Mouse (Mus musculus) liver, embryonic 14.5 days (tissue): ENCODE results near the gene Tlnrd1. TPM values are rescaled to one million over a fixed set of nuclear protein-coding genes. Genes with fewer than 3 reads are reported as not detected.

Source experiments
- ATAC-seq: fragments of 200-750 bp; cut with Nextera tagmentation; 2 replicates; pipeline ENCODE4 v1.8.0; 2017; ENCODE audit warnings: moderate number of reproducible peaks, mild to moderate bottlenecking, moderate library complexity; ENCODE audit not compliant: insufficient read depth
- DNase-seq, 3 experiments: peaks; one replicate each; pipeline ENCODE4 v3.0.0-alpha.2; 2012 to 2013; ENCODE audit warnings: low read depth in 3 of 3, low spot score in 3 of 3
- H3K27ac ChIP-seq: fragments of 300-500 bp; sonication (generic); 2 replicates; pipeline ENCODE4 v1.5.1; 2014; ENCODE audit warnings: moderate library complexity, mild to moderate bottlenecking, control low read depth, inconsistent platforms
- H3K27me3 ChIP-seq: fragments of 300-500 bp; sonication (generic); 2 replicates; pipeline ENCODE4 v1.6.1; 2014; ENCODE audit warnings: mild to moderate bottlenecking, low read length, moderate library complexity; ENCODE audit not compliant: control insufficient read depth, insufficient read depth
- H3K36me3 ChIP-seq: fragments of 300-500 bp; sonication (generic); replicated peaks from 2 replicates; pipeline ENCODE4 v1.6.1; 2014; ENCODE audit warnings: low read depth; ENCODE audit not compliant: control insufficient read depth, insufficient read depth
- H3K4me1 ChIP-seq, 2 experiments: fragments of 200-500 bp in 1 of 2; fragments of 300-500 bp in 1 of 2; sonication (generic) in 1 of 2; replicated peaks; 2 replicates each; pipeline ENCODE4 v1.6.1; 2012 to 2014; ENCODE audit warnings: antibody characterized with exemption in 1 of 2, inconsistent platforms in 1 of 2, low read length in 1 of 2; ENCODE audit not compliant: control insufficient read depth in 2 of 2, insufficient read depth in 2 of 2
- H3K4me2 ChIP-seq: fragments of 300-500 bp; sonication (generic); 2 replicates; pipeline ENCODE4 v1.6.1; 2014; ENCODE audit warnings: low read depth, mild to moderate bottlenecking, control low read depth, moderate library complexity
- H3K4me3 ChIP-seq, 2 experiments: fragments of 200-500 bp in 1 of 2; fragments of 300-500 bp in 1 of 2; sonication (generic) in 1 of 2; 2 replicates each; pipeline ENCODE4 v1.5.1; 2012 to 2014; ENCODE audit warnings: low read depth in 2 of 2, low read length in 2 of 2, mild to moderate bottlenecking in 2 of 2, control low read depth in 1 of 2, inconsistent platforms in 1 of 2, moderate library complexity in 1 of 2; ENCODE audit not compliant: insufficient read depth in 1 of 2
- H3K9ac ChIP-seq: fragments of 300-500 bp; sonication (generic); replicated peaks from 2 replicates; pipeline ENCODE4 v1.6.1; 2014; ENCODE audit warnings: mild to moderate bottlenecking, control low read depth, moderate library complexity
- H3K9me3 ChIP-seq: fragments of 300-500 bp; sonication (generic); 2 replicates; pipeline ENCODE4 v1.6.1; 2016; ENCODE audit warnings: low read length, mixed read lengths; ENCODE audit not compliant: control insufficient read depth
- CTCF ChIP-seq: IDR thresholded peaks from 2 replicates; pipeline ENCODE4 v1.5.1; 2016; ENCODE audit warnings: antibody characterized with exemption, low read depth, control low read depth
- EP300 ChIP-seq: IDR thresholded peaks from 2 replicates; pipeline ENCODE4 v1.6.1; 2016; ENCODE audit warnings: antibody characterized with exemption, low read depth
- WGBS: fragments of 180-500 bp; shearing (Covaris S2); extraction: QIAGEN DNeasy Blood & Tissue Kit; methylation state at CpG from one replicate; pipeline ENCODE4 v1.1.7; 2014; ENCODE audit not compliant: insufficient replicate concordance; 5-methylcytosine and 5-hydroxymethylcytosine counted together
- polyA plus RNA-seq, 2 experiments: library from polyadenylated mRNA; depleted of rRNA in 1 of 2; stranded (reverse) in 1 of 2; unstranded in 1 of 2; fragments of >200 nt; fragmentation: Nextera tagmentation in 1 of 2; extraction: Ambion mirVana in 1 of 2; gene quantifications; 2 replicates each; pipeline versions ENCODE4 v1.2.1 to v1.2.3; 2012 to 2014

Gene Tlnrd1
- polyA plus RNA-seq, 2 experiments = 9.9 to 16.7 TPM

GRCm38 (mm10) chr7:83878676-83879448, 5.2 kb downstream of the Tlnrd1 start:
- no peak for TF ChIP-seq CTCF
- no peak for TF ChIP-seq EP300
- peaks cover 13 to 31% of the 10 kb centered on the region in 2 experiments for H3K4me1 ChIP-seq

GRCm38 (mm10) chr7:83877088-83877487, 7.0 kb downstream of the Tlnrd1 start:
- H3K27ac ChIP-seq = no peak overlapping the region
- H3K27me3 ChIP-seq = no peaks in the 10 kb centered on the region
- H3K4me1 ChIP-seq = peaks cover 8 to 25% of the 10 kb centered on the region in 2 experiments
- no peaks in the 10 kb centered on the region for H3K9me3 ChIP-seq
- ATAC-seq = no peak
- H3K4me2 ChIP-seq = no peak overlapping the region
- 70% methylated on average over 3 of the region's 3 CpGs for WGBS
- no peak overlapping the region for H3K4me3 ChIP-seq
- no peak for DNase-seq
- no peak for TF ChIP-seq EP300
- H3K9ac ChIP-seq = no peak overlapping the region
- peaks cover 15% of the 10 kb centered on the region for H3K36me3 ChIP-seq

More at GRCm38 (mm10) chr7:83878676-83879448, 5.2 kb downstream of the Tlnrd1 start:
- ATAC-seq (no peak), DNase-seq (no peak)
- no peak overlapping the region for H3K27ac ChIP-seq
- H3K4me2 ChIP-seq = no peak overlapping the region; the same call in 1 of the 2 replicates
- no peak overlapping the region for H3K9ac ChIP-seq
- no peaks in the 10 kb centered on the region for H3K9me3 ChIP-seq
- no peaks in the 10 kb centered on the region for H3K27me3 ChIP-seq
- peaks cover 19% of the 10 kb centered on the region for H3K36me3 ChIP-seq
- WGBS = 49% methylated on average over 5 of the region's 5 CpGs
- H3K4me3 ChIP-seq = no peak overlapping the region

- Histone ChIP-seq H3K4me2 (no peak overlapping the region), H3K9ac (no peak overlapping the region), H3K4me1 (no peaks in the 10 kb centered on the region), H3K27ac (no peak overlapping the region), H3K4me3 (no peak overlapping the region), H3K9me3 (no peaks in the 10 kb centered on the region), H3K27me3 (no peaks in the 10 kb centered on the region), H3K36me3 (no peaks in the 10 kb centered on the region)
- ATAC-seq (no peak), DNase-seq (no peak)
- 59% methylated on average over 5 of the region's 5 CpGs for WGBS
- no peak for TF ChIP-seq CTCF
- no peak for TF ChIP-seq EP300
These were observed 14.1 kb downstream of the Tlnrd1 start for GRCm38 (mm10) chr7:83869839-83870543.

GRCm38 (mm10) chr7:83868200-83868599, 15.9 kb downstream of the Tlnrd1 start:
- H3K4me2 ChIP-seq = no peak overlapping the region
- no peak for TF ChIP-seq CTCF
- TF ChIP-seq EP300 = no peak
- WGBS = 64% methylated on average over 3 of the region's 3 CpGs

GRCm38 (mm10) chr7:83863554-83863953, 20.6 kb downstream of the Tlnrd1 start:
- Histone ChIP-seq H3K36me3 (no peaks in the 10 kb centered on the region), H3K9ac (no peak overlapping the region), H3K27ac (no peak overlapping the region), H3K4me1 (no peaks in the 10 kb centered on the region), H3K27me3 (no peaks in the 10 kb centered on the region), H3K4me3 (no peak overlapping the region), H3K9me3 (no peaks in the 10 kb centered on the region), H3K4me2 (no peak overlapping the region)
- no peak for DNase-seq
- no peak for ATAC-seq
- WGBS = 20% methylated on average over 2 of the region's 2 CpGs
- no peak for TF ChIP-seq CTCF
- TF ChIP-seq EP300 = no peak

More at GRCm38 (mm10) chr7:83868200-83868599, 15.9 kb downstream of the Tlnrd1 start:
- no peaks in the 10 kb centered on the region for H3K9me3 ChIP-seq
- H3K4me1 ChIP-seq = no peaks in the 10 kb centered on the region
- H3K27me3 ChIP-seq = no peaks in the 10 kb centered on the region
- no peak overlapping the region for H3K27ac ChIP-seq
- no peaks in the 10 kb centered on the region for H3K36me3 ChIP-seq
- ATAC-seq (no peak), DNase-seq (no peak)
- no peak overlapping the region for H3K4me3 ChIP-seq
- no peak overlapping the region for H3K9ac ChIP-seq
